Mouse (Mus musculus): ENCODE data around the gene Plpp3.

DNA sequence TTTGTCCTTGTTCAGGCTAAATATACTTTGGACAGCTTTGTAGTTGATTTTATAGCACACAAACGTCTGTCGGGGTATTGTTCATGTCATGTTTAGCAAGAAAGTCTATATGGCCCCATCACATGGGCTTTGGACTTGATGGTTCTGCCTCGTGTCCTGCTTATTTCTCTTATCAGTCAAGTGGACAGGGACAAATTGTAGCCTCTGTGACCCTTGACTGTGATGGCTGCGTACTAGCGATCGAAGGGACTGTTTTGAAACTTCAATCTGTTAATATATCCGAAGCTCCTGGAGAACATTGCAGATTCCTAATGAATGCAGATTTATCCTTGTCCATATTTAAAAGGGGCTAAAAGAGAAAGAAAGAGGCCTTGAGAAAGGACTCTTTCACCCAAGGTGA lies 30.7 kb downstream of the Plpp3 start:
- TF ChIP-seq CTCF (IDR thresholded peaks at IDR 0.05; ENCODE audit: extremely low read depth, insufficient read length, insufficient replicate concordance, low read depth, low read length), result no peak
- TF ChIP-seq POLR2A (IDR thresholded peaks at IDR 0.05; ENCODE audit: low read depth, low read length), result no peak

Measured in small intestine, adult 2 months (tissue).